Mouse (Mus musculus) midbrain, embryonic 14.5 days (tissue): ENCODE measurements around the gene Vegfc. TPM values are rescaled to one million over a fixed set of nuclear protein-coding genes. Genes with fewer than 3 reads are reported as not detected.

ENCODE experiments used
- ATAC-seq: fragments of 200-750 bp; cut with Nextera tagmentation; 2 replicates; pipeline ENCODE4 v1.8.0; 2017; ENCODE audit warnings: moderate number of reproducible peaks, moderate library complexity; ENCODE audit not compliant: low FRiP score, low TSS enrichment
- DNase-seq: peaks from one replicate; pipeline ENCODE4 v3.0.0-alpha.2; 2015
- H3K27ac ChIP-seq: fragments of 300-500 bp; sonication (generic); replicated peaks from 2 replicates; pipeline ENCODE4 v1.5.1; 2014; ENCODE audit warnings: mild to moderate bottlenecking, low read depth, low read length, moderate library complexity
- H3K27me3 ChIP-seq: fragments of 300-500 bp; sonication (generic); 2 replicates; pipeline ENCODE4 v1.6.1; 2014; ENCODE audit warnings: low read length, control low read depth, mixed read lengths; ENCODE audit not compliant: control insufficient read depth, insufficient read depth
- H3K36me3 ChIP-seq: fragments of 300-500 bp; sonication (generic); 2 replicates; pipeline ENCODE4 v1.6.1; 2014; ENCODE audit warnings: low read length, control low read depth; ENCODE audit not compliant: control insufficient read depth, insufficient read depth
- H3K4me1 ChIP-seq: fragments of 300-500 bp; sonication (generic); 2 replicates; pipeline ENCODE4 v1.6.1; 2014; ENCODE audit warnings: mild to moderate bottlenecking, antibody characterized with exemption, low read length, control low read depth; ENCODE audit not compliant: control insufficient read depth, insufficient read depth
- H3K4me2 ChIP-seq: fragments of 300-500 bp; sonication (generic); 2 replicates; pipeline ENCODE4 v1.6.1; 2014; ENCODE audit warnings: mild to moderate bottlenecking, low read length, moderate library complexity
- H3K4me3 ChIP-seq: fragments of 300-500 bp; sonication (generic); replicated peaks from 2 replicates; pipeline ENCODE4 v1.5.1; 2014; ENCODE audit warnings: low read depth, low read length
- H3K9ac ChIP-seq: fragments of 300-500 bp; sonication (generic); replicated peaks from 2 replicates; pipeline ENCODE4 v1.6.1; 2014; ENCODE audit warnings: mild to moderate bottlenecking, low read length, moderate library complexity
- H3K9me3 ChIP-seq: fragments of 300-500 bp; sonication (generic); 2 replicates; pipeline ENCODE4 v1.6.1; 2016; ENCODE audit warnings: low read length, control low read depth, mixed read lengths; ENCODE audit not compliant: control insufficient read depth
- WGBS: fragments of 180-500 bp; shearing (Covaris S2); extraction: QIAGEN DNeasy Blood & Tissue Kit; methylation state at CpG from one replicate; pipeline ENCODE4 v1.1.7; 2014; 5-methylcytosine and 5-hydroxymethylcytosine counted together
- polyA plus RNA-seq: library from polyadenylated mRNA; unstranded; fragments of >200 nt; fragmentation: Nextera tagmentation; extraction: Ambion mirVana; gene quantifications from 2 replicates; pipeline ENCODE4 v1.2.1, GENCODE M21; 2014

Gene Vegfc
- 2.4 and 3.1 TPM in 2 replicates for polyA plus RNA-seq

DNA sequence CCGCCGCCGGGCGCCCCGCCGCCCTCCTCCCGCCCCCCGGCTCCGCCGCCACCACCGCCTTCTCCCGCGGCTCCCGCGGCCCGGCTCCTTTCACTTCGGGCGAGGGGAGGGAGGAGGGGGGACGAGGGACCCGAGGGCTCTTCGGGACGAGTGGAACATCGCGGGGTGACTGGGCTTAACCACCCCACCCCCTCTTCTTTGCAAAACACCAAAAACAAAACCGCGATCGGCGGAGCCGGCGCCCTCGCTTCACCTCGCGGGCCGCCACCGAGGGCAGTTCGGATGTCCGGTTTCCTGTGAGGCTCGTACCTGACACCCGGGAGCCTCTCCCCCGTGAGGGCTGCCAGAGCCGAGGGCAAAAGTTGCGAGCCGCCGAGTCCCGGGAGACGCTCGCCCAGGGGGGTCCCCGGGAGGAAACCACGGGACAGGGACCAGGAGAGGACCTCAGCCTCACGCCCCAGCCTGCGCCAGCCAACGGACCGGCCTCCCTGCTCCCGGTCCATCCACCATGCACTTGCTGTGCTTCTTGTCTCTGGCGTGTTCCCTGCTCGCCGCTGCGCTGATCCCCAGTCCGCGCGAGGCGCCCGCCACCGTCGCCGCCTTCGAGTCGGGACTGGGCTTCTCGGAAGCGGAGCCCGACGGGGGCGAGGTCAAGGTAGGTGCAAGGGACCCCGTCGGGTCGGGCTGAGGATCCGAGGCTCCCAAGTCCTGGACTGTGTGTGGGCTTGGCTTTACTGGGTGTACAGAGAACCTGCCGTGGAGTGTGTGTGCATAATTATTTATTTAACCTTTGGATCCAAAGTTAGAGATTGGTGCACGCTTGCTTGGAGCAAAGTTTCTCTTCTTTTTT lies at the start of gene Vegfc:
Gene Vegfc (plus strand): TSS at position 336 of the 850 bp plus-strand sequence.
- H3K9me3 ChIP-seq = no peaks in the 10 kb centered on the region
- peak; percentile 84 for ATAC-seq
- no peaks in the 10 kb centered on the region for H3K36me3 ChIP-seq
- H3K4me3 ChIP-seq = peak within 1 kb of the TSS; percentile 79
- DNase-seq = peak; percentile 74
- H3K27me3 ChIP-seq = peaks cover 6% of the 10 kb centered on the region; the same call in 1 of the 2 replicates
- under 1% methylated on average over 61 of the region's 79 CpGs for WGBS
- peak within 1 kb of the TSS; percentile 81 for H3K4me2 ChIP-seq
- H3K4me1 ChIP-seq = peaks cover 3% of the 10 kb centered on the region; the same call in 1 of the 2 replicates
- peak within 1 kb of the TSS; percentile 74 for H3K9ac ChIP-seq
- H3K27ac ChIP-seq = peak within 1 kb of the TSS; percentile 76

DNA sequence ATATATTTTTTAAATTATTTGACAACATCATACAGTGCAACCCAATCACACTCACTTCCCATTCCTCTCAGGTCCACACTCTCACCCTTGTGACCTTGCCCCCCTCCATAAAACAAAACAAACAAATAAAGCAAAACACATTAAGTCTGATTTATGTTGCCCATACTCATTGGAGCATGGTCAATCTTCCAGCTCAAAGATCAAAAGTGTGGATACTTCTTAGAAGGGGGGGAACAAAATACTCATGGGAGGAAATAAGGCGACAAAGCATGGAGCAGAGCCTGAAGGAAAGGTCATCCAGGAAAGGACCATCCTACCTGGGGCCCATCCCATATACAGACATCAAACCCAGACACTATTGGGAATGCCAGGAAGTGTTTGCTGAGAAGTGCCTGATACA lies 42.8 kb upstream of the Vegfc start:
- Histone ChIP-seq H3K4me2 (no peak overlapping the region), H3K9ac (no peak overlapping the region), H3K27me3 (no peaks in the 10 kb centered on the region), H3K9me3 (no peaks in the 10 kb centered on the region), H3K4me3 (no peak overlapping the region), H3K36me3 (no peaks in the 10 kb centered on the region), H3K27ac (no peak overlapping the region), H3K4me1 (no peaks in the 10 kb centered on the region)
- 90% methylated on average over 1 of the region's 1 CpGs for WGBS
- DNase-seq = no peak
- ATAC-seq = no peak

DNA sequence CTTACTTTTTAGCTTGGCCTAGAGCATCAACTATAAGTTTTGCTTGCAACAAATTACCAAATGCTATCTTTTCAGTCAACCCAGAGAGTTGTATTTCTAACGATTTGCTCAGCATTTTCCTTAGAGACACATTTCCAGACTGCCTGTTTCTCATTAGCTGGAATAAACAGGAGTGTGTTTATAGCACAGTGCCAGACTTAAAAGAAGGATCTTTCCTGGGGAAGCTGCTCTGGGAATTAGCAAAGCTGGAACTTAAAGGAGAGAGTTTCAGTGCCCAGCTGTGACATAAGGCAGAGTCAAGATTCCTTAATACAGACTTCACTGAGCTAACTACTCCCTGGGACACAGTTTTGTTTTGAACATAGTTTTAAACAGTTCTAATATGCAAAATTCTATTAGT lies 34.8 kb upstream of the Vegfc start:
- Histone ChIP-seq H3K27me3 (no peaks in the 10 kb centered on the region), H3K27ac (no peak overlapping the region), H3K9ac (no peak overlapping the region), H3K36me3 (no peaks in the 10 kb centered on the region), H3K4me3 (no peak overlapping the region), H3K9me3 (no peaks in the 10 kb centered on the region), H3K4me1 (no peaks in the 10 kb centered on the region), H3K4me2 (no peak overlapping the region)
- 50% methylated on average over 1 of the region's 1 CpGs for WGBS
- DNase-seq = peak; percentile 23
- no peak for ATAC-seq

DNA sequence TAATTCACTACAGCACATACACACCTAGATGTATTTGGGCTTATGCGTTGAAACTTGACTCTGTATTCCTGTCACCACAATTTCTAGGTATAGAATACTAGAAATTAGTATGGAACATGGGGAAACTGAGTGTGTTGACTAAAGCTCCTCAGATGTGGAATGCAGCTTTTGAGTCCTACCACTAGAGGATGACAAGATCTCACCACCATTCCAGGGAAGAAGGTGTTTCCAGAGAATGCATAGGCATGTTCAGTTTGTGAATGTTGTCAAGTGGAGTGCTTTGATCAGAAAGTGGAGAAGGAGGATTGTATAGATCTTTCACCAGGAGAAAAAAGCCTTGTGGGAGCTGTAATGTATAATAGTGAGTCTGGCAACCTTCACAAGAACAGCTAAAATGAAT lies 33.9 kb upstream of the Vegfc start:
- DNase-seq = no peak

DNA sequence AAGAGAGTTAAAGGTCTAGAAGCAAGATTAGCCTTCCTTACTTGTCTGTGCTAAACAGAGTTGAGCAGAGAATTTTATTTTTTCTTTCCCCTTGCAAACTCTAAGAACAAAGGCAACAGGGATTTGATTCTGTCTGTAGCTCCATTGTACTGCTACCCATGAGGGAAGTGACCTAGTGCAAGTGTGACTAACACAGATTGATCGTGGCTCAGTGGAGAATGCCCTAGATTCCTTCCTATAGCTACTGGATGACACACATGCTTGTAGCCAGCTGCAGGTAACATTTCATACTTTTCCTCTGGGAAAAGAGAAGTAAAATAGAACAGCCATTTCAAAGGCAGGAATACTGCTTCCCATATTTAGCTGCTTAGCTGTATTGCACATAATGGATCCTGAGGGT lies 24.2 kb upstream of the Vegfc start:
- H3K9ac ChIP-seq = no peak overlapping the region
- H3K4me2 ChIP-seq = no peak overlapping the region
- H3K4me1 ChIP-seq = no peaks in the 10 kb centered on the region
- H3K9me3 ChIP-seq = no peaks in the 10 kb centered on the region
- no peak overlapping the region for H3K27ac ChIP-seq
- no peaks in the 10 kb centered on the region for H3K27me3 ChIP-seq
- H3K36me3 ChIP-seq = no peaks in the 10 kb centered on the region
- ATAC-seq (no peak; the same call in 1 of the 2 replicates), DNase-seq (peak; percentile 22)
- 6% methylated on average over 1 of the region's 1 CpGs for WGBS
- H3K4me3 ChIP-seq = no peak overlapping the region

More for the DNA sequence above, 33.9 kb upstream of the Vegfc start:
- H3K4me1 ChIP-seq = no peaks in the 10 kb centered on the region
- no peak overlapping the region for H3K9ac ChIP-seq
- no peak overlapping the region for H3K4me2 ChIP-seq
- no peaks in the 10 kb centered on the region for H3K36me3 ChIP-seq
- H3K9me3 ChIP-seq = no peaks in the 10 kb centered on the region
- ATAC-seq = no peak
- no peak overlapping the region for H3K4me3 ChIP-seq
- no peaks in the 10 kb centered on the region for H3K27me3 ChIP-seq
- 89% methylated on average over 1 of the region's 1 CpGs for WGBS
- no peak overlapping the region for H3K27ac ChIP-seq

DNA sequence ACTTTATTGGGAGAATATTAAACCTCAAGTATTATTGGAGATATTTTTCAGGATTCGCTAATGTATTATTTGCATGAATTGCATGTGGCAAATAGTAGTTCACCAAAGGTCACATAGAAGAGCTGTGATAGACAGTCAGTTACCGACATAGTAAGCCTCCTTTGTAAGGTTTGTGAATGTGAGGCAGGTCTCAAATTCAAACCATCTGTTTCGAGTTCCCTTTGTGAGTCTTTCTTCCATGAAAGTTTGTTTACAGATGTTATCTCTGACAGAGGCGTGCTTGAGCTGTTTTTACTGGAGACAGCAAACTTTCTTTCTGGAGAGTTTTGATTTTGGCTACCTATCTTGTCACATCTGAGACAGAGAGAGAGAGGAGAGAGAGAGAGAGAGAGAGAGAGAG lies 11.9 kb upstream of the Vegfc start:
- Histone ChIP-seq H3K27me3 (no peaks in the 10 kb centered on the region), H3K4me3 (no peak overlapping the region), H3K36me3 (no peaks in the 10 kb centered on the region), H3K9me3 (no peaks in the 10 kb centered on the region), H3K4me1 (no peaks in the 10 kb centered on the region), H3K9ac (no peak overlapping the region), H3K4me2 (no peak overlapping the region), H3K27ac (no peak overlapping the region)
- ATAC-seq (no peak), DNase-seq (no peak)
- WGBS = 70% methylated on average over 4 of the region's 4 CpGs

DNA sequence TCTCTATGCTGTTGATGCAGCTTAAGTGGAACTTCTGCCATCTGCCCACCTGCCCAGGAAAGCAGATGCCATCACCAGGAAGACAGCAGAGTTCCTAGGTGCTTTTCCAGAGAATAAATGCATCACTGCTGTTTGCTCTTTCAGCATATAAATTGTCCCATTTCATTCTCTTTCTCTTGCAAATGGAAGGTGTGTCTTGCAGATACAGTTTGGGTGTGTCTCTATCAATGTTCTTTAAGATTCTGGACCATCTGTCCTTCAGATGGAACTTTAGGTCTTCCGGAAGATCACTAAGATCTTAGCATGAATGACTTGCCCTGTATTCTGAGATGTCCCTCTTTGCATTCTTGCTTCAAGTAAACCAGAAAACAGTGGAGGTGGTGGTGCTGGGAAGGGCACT lies 1.1 kb upstream of the Vegfc start:
- Histone ChIP-seq H3K9me3 (no peaks in the 10 kb centered on the region), H3K4me3 (peak overlapping the region; percentile 79), H3K4me2 (peak overlapping the region; percentile 81), H3K27ac (no peak overlapping the region), H3K9ac (no peak overlapping the region), H3K4me1 (peaks cover 3% of the 10 kb centered on the region; the same call in 1 of the 2 replicates), H3K27me3 (peaks cover 6% of the 10 kb centered on the region; the same call in 1 of the 2 replicates), H3K36me3 (no peaks in the 10 kb centered on the region)
- WGBS = 51% methylated on average over 1 of the region's 1 CpGs
- no peak; the same call in 1 of the 2 replicates for ATAC-seq
- DNase-seq = no peak

DNA sequence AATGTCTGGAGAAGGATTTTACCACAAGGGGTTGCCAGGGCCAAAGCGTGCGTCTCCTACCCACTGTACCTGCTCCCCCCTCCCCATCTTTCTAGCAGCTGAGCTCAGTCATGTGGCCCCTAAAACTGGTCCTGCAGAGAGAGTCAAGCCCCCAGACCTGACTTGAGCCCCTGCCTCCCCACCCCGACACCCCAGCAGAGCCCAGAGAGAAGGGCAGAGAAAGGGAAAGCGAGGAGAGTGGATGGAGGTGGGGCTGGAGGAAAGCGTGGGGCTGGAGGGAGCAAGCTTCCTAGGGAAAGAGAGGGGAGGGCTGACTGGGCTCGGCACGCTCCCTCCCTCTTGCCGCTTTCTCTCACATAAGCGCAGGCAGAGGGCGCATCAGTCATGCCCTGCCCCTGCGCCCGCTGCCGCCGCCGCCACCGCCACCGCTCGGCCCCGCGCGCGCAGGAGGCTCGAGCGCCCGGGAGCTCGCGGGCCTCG lies 575 bp upstream of the Vegfc start:
- H3K36me3 ChIP-seq = no peaks in the 10 kb centered on the region
- no peaks in the 10 kb centered on the region for H3K9me3 ChIP-seq
- under 1% methylated on average over 8 of the region's 28 CpGs for WGBS
- peak overlapping the region; percentile 76 for H3K27ac ChIP-seq
- H3K4me3 ChIP-seq = peak overlapping the region; percentile 79
- peak overlapping the region; percentile 81 for H3K4me2 ChIP-seq
- H3K4me1 ChIP-seq = peaks cover 3% of the 10 kb centered on the region; the same call in 1 of the 2 replicates
- H3K9ac ChIP-seq = peak overlapping the region; percentile 74
- peaks cover 6% of the 10 kb centered on the region; the same call in 1 of the 2 replicates for H3K27me3 ChIP-seq
- ATAC-seq = peak; percentile 92
- peak; percentile 87 for DNase-seq
